Mouse (Mus musculus): ENCODE data around the gene Vsx2.

The Vsx2 gene

GRCm38 (mm10) chr12:84573094-84573493 is 3.5 kb downstream of the Vsx2 start:
- DNase-seq: no peak

GRCm38 (mm10) chr12:84577768-84578439 is 8.3 kb downstream of the Vsx2 start:
- no peak for DNase-seq

GRCm38 (mm10) chr12:84578440-84578770 is 8.8 kb downstream of the Vsx2 start:
- DNase-seq: no peak

GRCm38 (mm10) chr12:84581285-84581684 is 11.7 kb downstream of the Vsx2 start:
- no peak for DNase-seq

GRCm38 (mm10) chr12:84589825-84590761 is 20.5 kb downstream of the Vsx2 start:
- DNase-seq: peak; percentile 92

GRCm38 (mm10) chr12:84598324-84598723 is 28.8 kb downstream of the Vsx2 start:
- no peak for DNase-seq

- no peak for DNase-seq
These were observed 34.4 kb downstream of the Vsx2 start for GRCm38 (mm10) chr12:84604001-84604400.

GRCm38 (mm10) chr12:84605860-84606259 is 36.3 kb downstream of the Vsx2 start:
- no peak for DNase-seq

GRCm38 (mm10) chr12:84611718-84612117 is 42.2 kb downstream of the Vsx2 start:
- no peak for DNase-seq

- no peak for DNase-seq
These were observed 43.0 kb downstream of the Vsx2 start for GRCm38 (mm10) chr12:84612518-84612917.

- no peak for DNase-seq
These were observed 44.4 kb downstream of the Vsx2 start for GRCm38 (mm10) chr12:84614001-84614400.

- DNase-seq: peak; percentile 77
These were observed 45.0 kb downstream of the Vsx2 start for GRCm38 (mm10) chr12:84614524-84614923.

GRCm38 (mm10) chr12:84616977-84617630 is 47.5 kb downstream of the Vsx2 start, which contains the start of gene Abcd4:
Gene Abcd4, minus strand, starts transcription at chr12:84617413.
- peak; percentile 95 for DNase-seq

GRCm38 (mm10) chr12:84617663-84618062 is 48.1 kb downstream of the Vsx2 start:
- DNase-seq: no peak

GRCm38 (mm10) chr12:84620975-84621374 is 51.4 kb downstream of the Vsx2 start:
- no peak for DNase-seq

- no peak for DNase-seq
These were observed 55.0 kb downstream of the Vsx2 start for GRCm38 (mm10) chr12:84624601-84625000.

GRCm38 (mm10) chr12:84625116-84625515 is 55.6 kb downstream of the Vsx2 start:
- peak; percentile 42 for DNase-seq

- no peak for DNase-seq
These were observed 62.3 kb downstream of the Vsx2 start for GRCm38 (mm10) chr12:84631867-84632266.

GRCm38 (mm10) chr12:84640253-84640652 is 70.7 kb downstream of the Vsx2 start:
- DNase-seq: no peak

GRCm38 (mm10) chr12:84640654-84641053 is 71.1 kb downstream of the Vsx2 start, which contains the start of gene Vrtn:
Gene Vrtn, plus strand, starts transcription at chr12:84641019.
- no peak for DNase-seq

Measured in right cerebral cortex, adult 18-20 months (tissue).